Mouse (Mus musculus) kidney, postnatal 0 days (tissue): Measurements from ENCODE around the gene Slc35f3. TPM values are rescaled to one million over a fixed set of nuclear protein-coding genes. Genes with fewer than 3 reads are reported as not detected.

Experiments
- ATAC-seq: fragments of 200-750 bp; cut with Nextera tagmentation; replicated peaks from 2 replicates; pipeline ENCODE4 v1.8.0; 2017; ENCODE audit warnings: low read depth, moderate number of reproducible peaks, moderate TSS enrichment, moderate library complexity; ENCODE audit not compliant: low FRiP score
- DNase-seq: peaks from one replicate; pipeline ENCODE4 v3.0.0-alpha.2; 2016; ENCODE audit warnings: low spot score
- H3K27ac ChIP-seq: fragments of 300-500 bp; sonication (generic); 2 replicates; pipeline ENCODE4 v1.5.1; 2014; ENCODE audit warnings: mild to moderate bottlenecking
- H3K27me3 ChIP-seq: fragments of 300-500 bp; sonication (generic); 2 replicates; pipeline ENCODE4 v1.6.1; 2014; ENCODE audit warnings: low read length, mixed read lengths; ENCODE audit not compliant: insufficient read depth
- H3K36me3 ChIP-seq: fragments of 300-500 bp; sonication (generic); 2 replicates; pipeline ENCODE4 v1.6.1; 2014; ENCODE audit warnings: low read length, mixed read lengths; ENCODE audit not compliant: insufficient read depth
- H3K4me1 ChIP-seq: fragments of 300-500 bp; sonication (generic); replicated peaks from 2 replicates; pipeline ENCODE4 v1.6.1; 2014; ENCODE audit warnings: antibody characterized with exemption, low read length, mixed read lengths; ENCODE audit not compliant: insufficient read depth
- H3K4me2 ChIP-seq: fragments of 300-500 bp; sonication (generic); 2 replicates; pipeline ENCODE4 v1.6.1; 2014; ENCODE audit warnings: mild to moderate bottlenecking, low read length, moderate library complexity, mixed read lengths
- H3K4me3 ChIP-seq: fragments of 300-500 bp; sonication (generic); replicated peaks from 2 replicates; pipeline ENCODE4 v1.5.1; 2014; ENCODE audit warnings: low read depth, low read length
- H3K9ac ChIP-seq: fragments of 300-500 bp; sonication (generic); 2 replicates; pipeline ENCODE4 v1.6.1; 2014; ENCODE audit warnings: low read depth, low read length
- H3K9me3 ChIP-seq: fragments of 300-500 bp; sonication (generic); replicated peaks from 2 replicates; pipeline ENCODE4 v1.6.1; 2016; ENCODE audit warnings: low read length, inconsistent platforms, mixed read lengths
- CTCF ChIP-seq: IDR thresholded peaks from 2 replicates; pipeline ENCODE4 v1.5.1; 2016; ENCODE audit warnings: antibody characterized with exemption, low read depth, mild to moderate bottlenecking, moderate library complexity
- WGBS: fragments of 180-500 bp; shearing (Covaris S2); extraction: QIAGEN DNeasy Blood & Tissue Kit; methylation state at CpG from one replicate; pipeline ENCODE4 v1.1.7; 2014; 5-methylcytosine and 5-hydroxymethylcytosine counted together
- polyA plus RNA-seq: library from polyadenylated mRNA; unstranded; fragments of >200 nt; fragmentation: Nextera tagmentation; extraction: Ambion mirVana; gene quantifications from 2 replicates; pipeline ENCODE4 v1.2.1, GENCODE M21; 2015

Slc35f3 gene
- polyA plus RNA-seq, 1 experiment from 2014 or later: 1.4 TPM

DNA sequence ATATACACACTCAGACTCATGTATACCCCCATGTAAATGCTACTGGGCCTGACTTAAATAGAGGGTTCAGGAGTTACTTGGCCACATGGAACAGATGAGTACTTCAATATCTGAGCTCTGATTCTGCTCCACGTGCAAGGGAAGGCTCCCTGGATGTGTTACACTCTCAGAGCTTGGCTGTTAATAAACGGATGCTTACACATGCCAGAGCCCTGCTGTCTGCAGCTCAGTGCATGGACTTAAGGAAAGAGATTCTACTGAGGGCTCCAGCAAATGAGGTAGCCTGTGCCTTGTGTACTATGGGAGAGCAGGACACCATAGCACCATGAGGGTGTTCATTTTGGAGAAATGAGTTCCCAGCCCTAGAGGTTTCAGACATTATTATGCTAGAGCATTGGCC lies 26.6 kb downstream of the Slc35f3 start:
- H3K4me2 ChIP-seq: no peak overlapping the region
- no peaks in the 10 kb centered on the region for H3K36me3 ChIP-seq
- H3K4me1 ChIP-seq: no peaks in the 10 kb centered on the region
- H3K4me3 ChIP-seq: no peak overlapping the region
- no peak overlapping the region for H3K27ac ChIP-seq
- no peak for DNase-seq
- H3K9me3 ChIP-seq: peaks cover 6% of the 10 kb centered on the region; the same call in 1 of the 2 replicates
- whole genome bisulfite sequencing: 68% methylated on average over 2 of the region's 2 CpGs
- no peak for TF ChIP-seq CTCF
- H3K9ac ChIP-seq: no peak overlapping the region
- ATAC-seq: no peak
- H3K27me3 ChIP-seq: no peaks in the 10 kb centered on the region

DNA sequence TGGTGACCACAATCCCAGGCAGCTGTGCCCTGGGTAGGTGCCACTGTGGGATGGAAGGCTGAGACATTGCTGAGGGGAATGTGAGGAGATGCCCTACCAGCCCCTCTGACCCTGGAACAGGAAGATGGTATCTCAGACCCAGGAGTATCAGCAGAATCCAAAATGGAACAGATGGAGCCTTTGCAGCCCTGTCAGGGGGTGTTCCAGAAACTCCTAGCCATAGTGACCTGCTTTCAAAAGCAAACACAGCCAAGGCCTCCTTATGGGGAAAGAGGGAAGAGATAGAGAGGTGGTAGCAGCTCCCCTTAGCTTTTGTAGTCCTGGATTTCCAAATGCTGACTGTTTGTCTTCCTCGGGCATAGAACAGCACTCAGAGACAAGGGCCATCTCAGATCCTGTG lies 27.8 kb downstream of the Slc35f3 start:
- no peak overlapping the region for H3K4me3 ChIP-seq
- 67% methylated on average over 1 of the region's 1 CpGs for WGBS
- ATAC-seq (no peak), DNase-seq (no peak)
- peaks cover 6% of the 10 kb centered on the region; the same call in 1 of the 2 replicates for H3K9me3 ChIP-seq
- no peak overlapping the region for H3K27ac ChIP-seq
- H3K27me3 ChIP-seq: no peaks in the 10 kb centered on the region
- TF ChIP-seq CTCF: no peak
- H3K4me1 ChIP-seq: no peaks in the 10 kb centered on the region
- H3K4me2 ChIP-seq: no peak overlapping the region
- no peaks in the 10 kb centered on the region for H3K36me3 ChIP-seq
- no peak overlapping the region for H3K9ac ChIP-seq

DNA sequence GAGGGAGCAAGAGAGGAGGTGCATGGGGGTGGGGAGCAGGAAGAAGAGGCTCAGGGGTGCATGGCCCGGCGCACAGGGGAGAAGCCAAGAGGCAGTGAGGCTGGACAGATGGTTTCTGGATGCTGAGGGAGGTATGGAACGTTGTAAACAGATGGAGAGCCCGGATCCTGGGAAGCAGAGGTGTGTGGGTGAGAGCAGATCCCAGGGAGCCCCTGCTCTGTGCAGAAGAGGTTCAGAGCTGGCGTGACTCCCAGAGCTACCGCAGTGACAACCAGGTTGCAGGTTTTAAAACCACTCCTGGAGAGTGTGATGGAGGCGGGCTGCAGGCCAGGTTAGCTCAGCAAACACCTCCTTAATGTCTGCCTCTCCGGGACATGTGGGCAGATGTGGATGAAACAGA lies 28.4 kb downstream of the Slc35f3 start:
- 52% methylated on average over 8 of the region's 8 CpGs for WGBS

DNA sequence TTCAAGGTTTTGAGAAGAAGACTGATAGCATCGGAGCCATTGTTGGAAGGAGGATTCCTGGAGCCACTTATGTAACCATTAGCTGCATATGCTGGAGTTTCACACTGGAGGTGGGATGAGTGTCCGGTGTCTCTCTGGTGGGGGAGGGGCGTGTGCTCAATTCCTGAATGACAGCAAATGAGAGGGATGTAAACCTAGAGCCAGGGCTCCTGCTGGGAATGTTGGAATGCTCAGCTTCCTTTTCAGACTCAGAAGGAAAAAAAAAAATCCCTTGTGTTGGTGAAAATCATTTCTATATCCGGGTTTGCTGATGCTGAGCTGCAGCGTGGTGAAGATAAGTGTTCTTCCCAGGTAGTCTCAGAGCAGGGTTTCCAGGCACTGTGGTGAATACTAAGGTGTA lies 29.4 kb downstream of the Slc35f3 start:
- DNase-seq (no peak), ATAC-seq (no peak)
- Histone ChIP-seq H3K4me1 (no peaks in the 10 kb centered on the region), H3K4me3 (no peak overlapping the region), H3K4me2 (no peak overlapping the region), H3K27me3 (no peaks in the 10 kb centered on the region), H3K27ac (no peak overlapping the region), H3K9me3 (peaks cover 6% of the 10 kb centered on the region; the same call in 1 of the 2 replicates), H3K36me3 (no peaks in the 10 kb centered on the region), H3K9ac (no peak overlapping the region)
- WGBS: 50% methylated on average over 5 of the region's 5 CpGs
- no peak for TF ChIP-seq CTCF

More for the DNA sequence above, 28.4 kb downstream of the Slc35f3 start:
- peaks cover 6% of the 10 kb centered on the region; the same call in 1 of the 2 replicates for H3K9me3 ChIP-seq
- DNase-seq (no peak), ATAC-seq (no peak)
- TF ChIP-seq CTCF: no peak
- no peak overlapping the region for H3K4me2 ChIP-seq
- no peaks in the 10 kb centered on the region for H3K4me1 ChIP-seq
- no peak overlapping the region for H3K9ac ChIP-seq
- no peaks in the 10 kb centered on the region for H3K27me3 ChIP-seq
- no peak overlapping the region for H3K27ac ChIP-seq
- H3K4me3 ChIP-seq: no peak overlapping the region
- no peaks in the 10 kb centered on the region for H3K36me3 ChIP-seq

DNA sequence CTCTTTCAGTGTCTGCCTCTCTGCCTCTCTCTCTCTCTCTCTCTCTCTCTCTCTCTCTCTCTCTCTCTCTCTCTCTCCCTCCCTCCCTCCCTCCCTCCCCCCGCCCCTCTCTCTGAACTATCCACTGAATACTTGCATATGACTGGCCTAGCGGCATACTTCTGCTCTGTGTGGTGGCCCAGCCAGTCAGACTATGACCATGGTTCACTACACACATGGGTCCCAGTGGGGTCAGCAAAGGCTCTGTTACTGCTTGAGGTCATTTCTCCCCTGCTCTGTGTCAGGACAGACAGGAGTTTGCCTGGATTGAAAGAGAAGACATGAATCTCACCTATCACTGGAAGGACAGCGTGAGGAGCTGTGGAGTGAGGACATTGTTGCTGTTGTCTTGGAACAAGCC lies 40.5 kb downstream of the Slc35f3 start:
- Histone ChIP-seq H3K27me3 (no peaks in the 10 kb centered on the region), H3K9ac (no peak overlapping the region), H3K4me3 (no peak overlapping the region), H3K27ac (no peak overlapping the region), H3K36me3 (no peaks in the 10 kb centered on the region), H3K4me2 (no peak overlapping the region), H3K9me3 (no peaks in the 10 kb centered on the region), H3K4me1 (no peaks in the 10 kb centered on the region)
- WGBS: 70% methylated on average over 3 of the region's 3 CpGs
- peak; percentile 78; the same call in 1 of the 2 replicates for ATAC-seq
- TF ChIP-seq CTCF: no peak
- DNase-seq: no peak

DNA sequence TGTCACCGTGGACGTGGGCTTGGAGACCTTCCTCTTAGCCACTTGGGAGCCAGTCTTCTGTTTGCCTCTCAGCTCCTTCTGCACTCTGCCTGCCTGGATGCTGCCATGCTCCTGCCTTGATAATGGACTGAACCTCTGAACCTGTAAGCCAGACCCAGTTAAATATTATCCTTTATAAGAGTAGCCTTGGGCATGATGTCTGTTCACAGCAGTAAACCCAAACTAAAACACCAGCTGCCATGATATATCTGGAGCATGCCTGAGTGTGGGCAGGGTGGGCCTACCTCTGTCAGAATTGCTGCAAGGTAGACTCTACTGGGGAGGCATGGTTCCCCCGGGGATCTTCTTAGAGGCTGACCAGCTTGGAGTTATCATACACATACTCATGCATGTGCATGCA lies 41.0 kb downstream of the Slc35f3 start:
- H3K9ac ChIP-seq: no peak overlapping the region
- ATAC-seq: no peak; the same call in 1 of the 2 replicates
- WGBS: 66% methylated on average over 3 of the region's 3 CpGs
- H3K4me3 ChIP-seq: no peak overlapping the region
- no peaks in the 10 kb centered on the region for H3K4me1 ChIP-seq
- H3K36me3 ChIP-seq: no peaks in the 10 kb centered on the region
- no peak overlapping the region for H3K27ac ChIP-seq
- H3K9me3 ChIP-seq: no peaks in the 10 kb centered on the region
- no peak for TF ChIP-seq CTCF
- H3K27me3 ChIP-seq: no peaks in the 10 kb centered on the region
- H3K4me2 ChIP-seq: no peak overlapping the region
- DNase-seq: no peak

DNA sequence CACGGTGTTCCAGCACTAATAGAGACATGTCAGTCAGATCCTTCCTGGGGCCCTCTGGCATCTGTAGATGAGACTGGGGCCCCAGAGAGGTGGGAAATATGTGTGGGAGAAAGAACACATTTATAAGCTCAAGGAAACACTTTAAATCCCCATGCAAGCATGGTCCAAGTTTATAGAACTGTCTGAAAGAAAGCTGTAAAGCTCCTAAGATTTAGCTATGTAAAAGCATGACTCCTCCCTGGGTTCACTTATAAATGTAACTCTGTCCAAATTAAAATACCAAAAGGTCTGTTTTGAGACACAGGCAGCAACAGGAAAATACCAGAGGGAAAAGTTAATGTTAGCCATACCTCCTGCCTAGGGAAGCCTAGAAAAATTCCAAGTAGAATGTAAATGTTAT lies 42.8 kb downstream of the Slc35f3 start:
- Histone ChIP-seq H3K36me3 (no peaks in the 10 kb centered on the region), H3K9me3 (no peaks in the 10 kb centered on the region), H3K4me1 (no peaks in the 10 kb centered on the region), H3K4me2 (no peak overlapping the region), H3K9ac (no peak overlapping the region), H3K27ac (no peak overlapping the region), H3K27me3 (no peaks in the 10 kb centered on the region), H3K4me3 (no peak overlapping the region)
- no peak for TF ChIP-seq CTCF
- WGBS: 6% methylated on average over 1 of the region's 1 CpGs
- ATAC-seq: no peak
- DNase-seq: no peak
